Mouse (Mus musculus): ENCODE results near the gene Sap18b.

DNA sequence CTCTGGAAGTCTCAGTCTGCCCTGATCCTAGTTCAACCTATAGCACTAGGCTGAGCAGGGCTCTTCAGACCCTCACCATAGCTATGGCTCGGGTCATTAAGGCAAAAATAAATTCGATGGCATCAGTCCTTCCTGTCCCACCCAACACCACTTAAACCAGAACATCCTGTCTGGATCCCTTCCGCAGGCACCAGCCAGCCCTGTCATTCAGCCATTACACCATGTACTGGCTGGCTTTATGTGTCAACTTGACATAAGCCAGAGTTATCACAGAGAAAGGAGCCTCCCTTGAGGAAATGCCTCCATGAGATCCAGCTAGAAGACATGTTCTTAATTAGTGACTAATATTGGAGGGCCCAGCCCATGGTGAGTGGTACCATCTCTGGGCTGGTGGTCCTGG lies 2.4 kb upstream of the Sap18b start:
- TF ChIP-seq CTCF (IDR thresholded peaks at IDR 0.05; ENCODE audit: borderline replicate concordance, control insufficient read depth, extremely low read depth, insufficient read depth, low read length, poor library complexity) (no peak), POLR2A (IDR thresholded peaks at IDR 0.05; ENCODE audit: control insufficient read depth, extremely low read depth, insufficient read depth, low read length, poor library complexity) (no peak)
